Mouse (Mus musculus) midbrain, embryonic 12.5 days (tissue): ENCODE measurements around the gene Pdgfb. TPM values are rescaled to one million over a fixed set of nuclear protein-coding genes. Genes with fewer than 3 reads are reported as not detected.

Source experiments
- ATAC-seq: fragments of 200-750 bp; cut with Nextera tagmentation; 2 replicates; pipeline ENCODE4 v1.8.0; 2017; ENCODE audit warnings: low read depth, moderate TSS enrichment, moderate library complexity; ENCODE audit not compliant: low FRiP score
- H3K27ac ChIP-seq: fragments of 300-500 bp; sonication (generic); replicated peaks from 2 replicates; pipeline ENCODE4 v1.5.1; 2016; ENCODE audit warnings: mild to moderate bottlenecking
- H3K27me3 ChIP-seq: fragments of 300-500 bp; sonication (generic); 2 replicates; pipeline ENCODE4 v1.6.1; 2016; ENCODE audit warnings: mild to moderate bottlenecking
- H3K36me3 ChIP-seq: fragments of 300-500 bp; sonication (generic); 2 replicates; pipeline ENCODE4 v1.6.1; 2016
- H3K4me1 ChIP-seq: fragments of 300-500 bp; sonication (generic); 2 replicates; pipeline ENCODE4 v1.6.1; 2016
- H3K4me2 ChIP-seq: fragments of 300-500 bp; sonication (generic); replicated peaks from 2 replicates; pipeline ENCODE4 v1.6.1; 2016; ENCODE audit warnings: mild to moderate bottlenecking, moderate library complexity
- H3K4me3 ChIP-seq: fragments of 300-500 bp; sonication (generic); 2 replicates; pipeline ENCODE4 v1.5.1; 2016; ENCODE audit warnings: mild to moderate bottlenecking
- H3K9ac ChIP-seq: fragments of 300-500 bp; sonication (generic); replicated peaks from 2 replicates; pipeline ENCODE4 v1.6.1; 2016; ENCODE audit warnings: mild to moderate bottlenecking, moderate library complexity
- H3K9me3 ChIP-seq: fragments of 300-500 bp; sonication (generic); 2 replicates; pipeline ENCODE4 v1.6.1; 2016; ENCODE audit warnings: mild to moderate bottlenecking
- WGBS: fragments of 180-500 bp; shearing (Covaris S2); methylation state at CpG from one replicate; pipeline ENCODE4 v1.1.7; 2016; 5-methylcytosine and 5-hydroxymethylcytosine counted together
- polyA plus RNA-seq: library from polyadenylated mRNA; unstranded; fragments of >200 nt; fragmentation: Nextera tagmentation; extraction: Ambion mirVana; gene quantifications from 2 replicates; pipeline ENCODE4 v1.2.1, GENCODE M21; 2016

Gene Pdgfb
- polyA plus RNA-seq, 1 experiment from 2014 or later: 2.4 TPM

GRCm38 (mm10) chr15:80050093-80050492 lies 35.3 kb upstream of the Pdgfb start:
- H3K4me1 ChIP-seq: no peaks in the 10 kb centered on the region
- H3K4me3 ChIP-seq: no peak overlapping the region
- no peak overlapping the region for H3K9ac ChIP-seq
- H3K27ac ChIP-seq: no peak overlapping the region
- ATAC-seq: no peak
- peaks cover 5% of the 10 kb centered on the region for H3K9me3 ChIP-seq
- 80% methylated on average over 4 of the region's 4 CpGs for WGBS
- no peak overlapping the region for H3K4me2 ChIP-seq
- no peaks in the 10 kb centered on the region for H3K36me3 ChIP-seq
- 0 out of 2 replicates have a peak, but pooled peaks cover 3% of the 10 kb centered on the region for H3K27me3 ChIP-seq

- ATAC-seq: no peak
- WGBS: 65% methylated on average over 5 of the region's 5 CpGs
Observed at GRCm38 (mm10) chr15:80047973-80048372, 33.2 kb upstream of the Pdgfb start.

GRCm38 (mm10) chr15:80047242-80047641 lies 32.5 kb upstream of the Pdgfb start:
- 0 out of 2 replicates have a peak, but pooled peaks cover 3% of the 10 kb centered on the region for H3K27me3 ChIP-seq
- H3K4me1 ChIP-seq: no peaks in the 10 kb centered on the region
- H3K36me3 ChIP-seq: no peaks in the 10 kb centered on the region
- 94% methylated on average over 2 of the region's 2 CpGs for WGBS
- no peak overlapping the region for H3K4me3 ChIP-seq
- peaks cover 5% of the 10 kb centered on the region for H3K9me3 ChIP-seq
- no peak overlapping the region for H3K27ac ChIP-seq
- ATAC-seq: no peak
- H3K9ac ChIP-seq: no peak overlapping the region
- H3K4me2 ChIP-seq: no peak overlapping the region

More at GRCm38 (mm10) chr15:80047973-80048372, 33.2 kb upstream of the Pdgfb start:
- Histone ChIP-seq H3K9me3 (peaks cover 5% of the 10 kb centered on the region), H3K4me1 (no peaks in the 10 kb centered on the region), H3K4me3 (no peak overlapping the region), H3K36me3 (no peaks in the 10 kb centered on the region), H3K27me3 (0 out of 2 replicates have a peak, but pooled peaks cover 3% of the 10 kb centered on the region), H3K27ac (no peak overlapping the region), H3K4me2 (no peak overlapping the region), H3K9ac (no peak overlapping the region)

- no peak overlapping the region for H3K4me3 ChIP-seq
- no peak overlapping the region for H3K4me2 ChIP-seq
- 0 out of 2 replicates have a peak, but pooled peaks cover 3% of the 10 kb centered on the region for H3K27me3 ChIP-seq
- no peaks in the 10 kb centered on the region for H3K4me1 ChIP-seq
- no peak overlapping the region for H3K9ac ChIP-seq
- no peak for ATAC-seq
- H3K27ac ChIP-seq: no peak overlapping the region
- H3K36me3 ChIP-seq: no peaks in the 10 kb centered on the region
- 98% methylated on average over 2 of the region's 2 CpGs for WGBS
- peaks cover 5% of the 10 kb centered on the region for H3K9me3 ChIP-seq
Observed at GRCm38 (mm10) chr15:80045749-80046148, 31.0 kb upstream of the Pdgfb start.

GRCm38 (mm10) chr15:80044249-80044648 lies 29.5 kb upstream of the Pdgfb start:
- Histone ChIP-seq H3K4me2 (no peak overlapping the region), H3K36me3 (no peaks in the 10 kb centered on the region), H3K4me1 (no peaks in the 10 kb centered on the region), H3K4me3 (no peak overlapping the region), H3K9me3 (peaks cover 5% of the 10 kb centered on the region), H3K27ac (no peak overlapping the region), H3K27me3 (0 out of 2 replicates have a peak, but pooled peaks cover under 1% of the 10 kb centered on the region), H3K9ac (no peak overlapping the region)
- WGBS: 93% methylated on average over 10 of the region's 10 CpGs
- ATAC-seq: no peak

GRCm38 (mm10) chr15:80042152-80042551 lies 27.4 kb upstream of the Pdgfb start:
- Histone ChIP-seq H3K36me3 (no peaks in the 10 kb centered on the region), H3K27ac (no peak overlapping the region), H3K27me3 (no peaks in the 10 kb centered on the region), H3K4me2 (no peak overlapping the region), H3K9me3 (peaks cover 5% of the 10 kb centered on the region), H3K4me3 (no peak overlapping the region), H3K9ac (no peak overlapping the region), H3K4me1 (no peaks in the 10 kb centered on the region)
- WGBS: 78% methylated on average over 4 of the region's 4 CpGs
- ATAC-seq: no peak

- WGBS: 97% methylated on average over 2 of the region's 2 CpGs
- no peak for ATAC-seq
- no peak overlapping the region for H3K4me2 ChIP-seq
Observed at GRCm38 (mm10) chr15:80038110-80038391, 23.3 kb upstream of the Pdgfb start.

GRCm38 (mm10) chr15:80037255-80038109 lies 22.7 kb upstream of the Pdgfb start:
- no peak overlapping the region for H3K4me2 ChIP-seq
- H3K27me3 ChIP-seq: no peaks in the 10 kb centered on the region
- no peak overlapping the region for H3K27ac ChIP-seq
- no peak overlapping the region for H3K9ac ChIP-seq
- ATAC-seq: no peak
- H3K36me3 ChIP-seq: no peaks in the 10 kb centered on the region
- WGBS: 85% methylated on average over 11 of the region's 11 CpGs
- H3K4me1 ChIP-seq: no peaks in the 10 kb centered on the region
- H3K9me3 ChIP-seq: no peaks in the 10 kb centered on the region
- H3K4me3 ChIP-seq: no peak overlapping the region

More at GRCm38 (mm10) chr15:80038110-80038391, 23.3 kb upstream of the Pdgfb start:
- H3K9me3 ChIP-seq: no peaks in the 10 kb centered on the region
- H3K4me3 ChIP-seq: no peak overlapping the region
- no peak overlapping the region for H3K27ac ChIP-seq
- no peaks in the 10 kb centered on the region for H3K36me3 ChIP-seq
- no peaks in the 10 kb centered on the region for H3K4me1 ChIP-seq
- no peak overlapping the region for H3K9ac ChIP-seq
- no peaks in the 10 kb centered on the region for H3K27me3 ChIP-seq

- no peak overlapping the region for H3K27ac ChIP-seq
- no peak for ATAC-seq
- H3K4me2 ChIP-seq: no peak overlapping the region
- no peaks in the 10 kb centered on the region for H3K4me1 ChIP-seq
- H3K9me3 ChIP-seq: peaks cover 3% of the 10 kb centered on the region; the same call in 1 of the 2 replicates
- WGBS: 86% methylated on average over 6 of the region's 6 CpGs
- H3K9ac ChIP-seq: no peak overlapping the region
- H3K27me3 ChIP-seq: no peaks in the 10 kb centered on the region
- H3K36me3 ChIP-seq: no peaks in the 10 kb centered on the region
- no peak overlapping the region for H3K4me3 ChIP-seq
Observed at GRCm38 (mm10) chr15:80035341-80035885, 20.6 kb upstream of the Pdgfb start.

GRCm38 (mm10) chr15:80034913-80035312 lies 20.1 kb upstream of the Pdgfb start:
- no peak overlapping the region for H3K27ac ChIP-seq
- no peak overlapping the region for H3K4me2 ChIP-seq
- H3K9ac ChIP-seq: no peak overlapping the region
- no peak for ATAC-seq
- no peak overlapping the region for H3K4me3 ChIP-seq
- no peaks in the 10 kb centered on the region for H3K36me3 ChIP-seq
- H3K4me1 ChIP-seq: no peaks in the 10 kb centered on the region
- H3K9me3 ChIP-seq: peaks cover 3% of the 10 kb centered on the region; the same call in 1 of the 2 replicates
- H3K27me3 ChIP-seq: no peaks in the 10 kb centered on the region

- Histone ChIP-seq H3K27ac (no peak overlapping the region), H3K36me3 (no peaks in the 10 kb centered on the region), H3K9ac (no peak overlapping the region), H3K9me3 (peaks cover 3% of the 10 kb centered on the region; the same call in 1 of the 2 replicates), H3K27me3 (no peaks in the 10 kb centered on the region), H3K4me2 (no peak overlapping the region), H3K4me3 (no peak overlapping the region), H3K4me1 (no peaks in the 10 kb centered on the region)
- 70% methylated on average over 7 of the region's 7 CpGs for WGBS
- ATAC-seq: no peak
Observed at GRCm38 (mm10) chr15:80034366-80034765, 19.6 kb upstream of the Pdgfb start.

- H3K4me3 ChIP-seq: no peak overlapping the region
Observed at GRCm38 (mm10) chr15:80031133-80031532, 16.4 kb upstream of the Pdgfb start.

More at GRCm38 (mm10) chr15:80031133-80031532, 16.4 kb upstream of the Pdgfb start:
- 85% methylated on average over 4 of the region's 4 CpGs for WGBS
- Histone ChIP-seq H3K4me2 (no peak overlapping the region), H3K9me3 (peaks cover 3% of the 10 kb centered on the region; the same call in 1 of the 2 replicates), H3K27me3 (no peaks in the 10 kb centered on the region), H3K27ac (no peak overlapping the region), H3K36me3 (no peaks in the 10 kb centered on the region), H3K9ac (no peak overlapping the region), H3K4me1 (no peaks in the 10 kb centered on the region)
- no peak for ATAC-seq
